Mouse (Mus musculus): ENCODE measurements at regions not wholly inside any gene's neighbourhood (a gene's known extent, or its start where the extent isn't known, plus 50 kb on each side); places are given as distances from the start of the nearest gene placed in this dataset.

- Histone ChIP-seq H3K4me1 (ENCODE audit: control insufficient read depth in 1 of 2, insufficient read depth in 2 of 2, low read length in 2 of 2) (no peaks in the 10 kb centered on the region), H3K36me3 (ENCODE audit: control insufficient read depth in 1 of 2, insufficient read depth in 2 of 2, low read length in 2 of 2) (no peaks in the 10 kb centered on the region), H3K9ac (ENCODE audit: control insufficient read depth, low read depth, low read length, poor library complexity, severe bottlenecking) (no peak overlapping the region), H3K4me3 (ENCODE audit: control insufficient read depth in 1 of 2, insufficient read depth in 1 of 2, low read depth in 2 of 2, low read length in 2 of 2) (no peak overlapping the region), H3K9me3 (replicated peaks; ENCODE audit: insufficient read depth, low read length) (no peaks in the 10 kb centered on the region), H3K27ac (ENCODE audit: control insufficient read depth, low read depth, low read length) (no peak overlapping the region), H3K79me2 (ENCODE audit: control insufficient read depth, insufficient read depth, low read length, poor library complexity) (no peaks in the 10 kb centered on the region), H3K27me3 (ENCODE audit: control insufficient read depth in 1 of 2, insufficient read depth in 2 of 2, low read length in 2 of 2) (no peaks in the 10 kb centered on the region)
- DNase-seq (ENCODE audit: low read depth, low spot score): no peak
- TF ChIP-seq ZKSCAN1 (IDR thresholded peaks at IDR 0.05; ENCODE audit: low read depth, low read length) (no peak), ELF1 (IDR thresholded peaks at IDR 0.05; ENCODE audit: low read depth, low read length) (no peak)
Observed at GRCm38 (mm10) chr14:100978515-100978914, 221.6 kb downstream of the Prr30 start.

- H3K36me3 ChIP-seq (ENCODE audit: control insufficient read depth in 1 of 2, insufficient read depth in 2 of 2, low read length in 2 of 2): no peaks in the 10 kb centered on the region
- H3K9me3 ChIP-seq (replicated peaks; ENCODE audit: insufficient read depth, low read length): no peaks in the 10 kb centered on the region
- H3K27me3 ChIP-seq (ENCODE audit: control insufficient read depth in 1 of 2, insufficient read depth in 2 of 2, low read length in 2 of 2): no peaks in the 10 kb centered on the region
- H3K27ac ChIP-seq (ENCODE audit: control insufficient read depth, low read depth, low read length): no peak overlapping the region
- no peaks in the 10 kb centered on the region for H3K4me1 ChIP-seq (ENCODE audit: control insufficient read depth in 1 of 2, insufficient read depth in 2 of 2, low read length in 2 of 2)
- DNase-seq (ENCODE audit: low read depth, low spot score): no peak
- no peak overlapping the region for H3K4me3 ChIP-seq (ENCODE audit: control insufficient read depth in 1 of 2, insufficient read depth in 1 of 2, low read depth in 2 of 2, low read length in 2 of 2)
- no peak for TF ChIP-seq TAL1 (IDR thresholded peaks at IDR 0.05; ENCODE audit: low read length)
- TF ChIP-seq CTCF (IDR thresholded peaks at IDR 0.05 in 2 of 3, conservative IDR thresholded peaks at IDR 0.05 in 1 of 3; ENCODE audit: control insufficient read depth in 1 of 3, insufficient read depth in 1 of 3, low read depth in 2 of 3, low read length in 3 of 3, poor library complexity in 1 of 3, severe bottlenecking in 1 of 3): no peak
- TF ChIP-seq CHD2 (IDR thresholded peaks at IDR 0.05; ENCODE audit: low read length): no peak
- no peak for TF ChIP-seq SMC3 (IDR thresholded peaks at IDR 0.05; ENCODE audit: low read depth, low read length)
- TF ChIP-seq E2F4 (IDR thresholded peaks at IDR 0.05; ENCODE audit: borderline replicate concordance, low read depth, low read length): no peak
- no peak for TF ChIP-seq MYC (IDR thresholded peaks at IDR 0.05; ENCODE audit: low read depth, low read length)
- TF ChIP-seq NRF1 (IDR thresholded peaks at IDR 0.05; ENCODE audit: insufficient read depth, low read depth, low read length, poor library complexity, severe bottlenecking): no peak
- TF ChIP-seq JUND (IDR thresholded peaks at IDR 0.05; ENCODE audit: low read depth, low read length): no peak
- TF ChIP-seq CHD1 (IDR thresholded peaks at IDR 0.05; ENCODE audit: low read depth, low read length): no peak
- no peak for TF ChIP-seq EP300 (IDR thresholded peaks at IDR 0.05; ENCODE audit: low read depth in 1 of 2, low read length in 2 of 2)
- H3K79me2 ChIP-seq (ENCODE audit: control insufficient read depth, insufficient read depth, low read length, poor library complexity): no peaks in the 10 kb centered on the region
- no peak overlapping the region for H3K9ac ChIP-seq (ENCODE audit: control insufficient read depth, low read depth, low read length, poor library complexity, severe bottlenecking)
Observed at GRCm38 (mm10) chr14:100970970-100971369, 229.2 kb downstream of the Prr30 start.

- H3K79me2 ChIP-seq (ENCODE audit: control insufficient read depth, insufficient read depth, low read length, poor library complexity): no peaks in the 10 kb centered on the region
- H3K4me3 ChIP-seq (ENCODE audit: control insufficient read depth in 1 of 2, insufficient read depth in 1 of 2, low read depth in 2 of 2, low read length in 2 of 2): no peak overlapping the region
- no peak overlapping the region for H3K27ac ChIP-seq (ENCODE audit: control insufficient read depth, low read depth, low read length)
- TF ChIP-seq HCFC1 (IDR thresholded peaks at IDR 0.05; ENCODE audit: low read depth, low read length) (no peak), POLR2AphosphoS5 (IDR thresholded peaks at IDR 0.05; ENCODE audit: borderline replicate concordance, low read depth, low read length) (no peak), ZKSCAN1 (IDR thresholded peaks at IDR 0.05; ENCODE audit: low read depth, low read length) (no peak), RAD21 (IDR thresholded peaks at IDR 0.05; ENCODE audit: low read depth, low read length) (no peak), JUND (IDR thresholded peaks at IDR 0.05; ENCODE audit: low read depth, low read length) (no peak), TBP (IDR thresholded peaks at IDR 0.05; ENCODE audit: low read depth, low read length) (no peak), MXI1 (IDR thresholded peaks at IDR 0.05; ENCODE audit: low read depth, low read length) (no peak), SIN3A (IDR thresholded peaks at IDR 0.05; ENCODE audit: low read length) (no peak), TAL1 (IDR thresholded peaks at IDR 0.05; ENCODE audit: low read length) (no peak), USF1 (IDR thresholded peaks at IDR 0.05; ENCODE audit: low read depth, low read length) (no peak), RCOR1 (IDR thresholded peaks at IDR 0.05; ENCODE audit: low read depth, low read length) (no peak), SMC3 (IDR thresholded peaks at IDR 0.05; ENCODE audit: low read depth, low read length) (no peak), UBTF (IDR thresholded peaks at IDR 0.05; ENCODE audit: borderline replicate concordance, insufficient read depth, low read depth, low read length) (no peak), MYC (IDR thresholded peaks at IDR 0.05; ENCODE audit: low read depth, low read length) (no peak), BHLHE40 (IDR thresholded peaks at IDR 0.05; ENCODE audit: borderline replicate concordance, low read depth, low read length) (no peak), TCF12 (IDR thresholded peaks at IDR 0.05; ENCODE audit: low read depth, low read length) (no peak), POLR2A (IDR thresholded peaks at IDR 0.05; ENCODE audit: control insufficient read depth in 1 of 2, insufficient read depth in 1 of 2, low read depth in 1 of 2, low read length in 2 of 2, poor library complexity in 1 of 2) (no peak)
- H3K36me3 ChIP-seq (ENCODE audit: control insufficient read depth in 1 of 2, insufficient read depth in 2 of 2, low read length in 2 of 2): no peaks in the 10 kb centered on the region
- H3K9ac ChIP-seq (ENCODE audit: control insufficient read depth, low read depth, low read length, poor library complexity, severe bottlenecking): no peak overlapping the region
- no peaks in the 10 kb centered on the region for H3K4me1 ChIP-seq (ENCODE audit: control insufficient read depth in 1 of 2, insufficient read depth in 2 of 2, low read length in 2 of 2)
- no peak for DNase-seq (ENCODE audit: low read depth, low spot score)
- no peaks in the 10 kb centered on the region for H3K27me3 ChIP-seq (ENCODE audit: control insufficient read depth in 1 of 2, insufficient read depth in 2 of 2, low read length in 2 of 2)
- no peaks in the 10 kb centered on the region for H3K9me3 ChIP-seq (replicated peaks; ENCODE audit: insufficient read depth, low read length)
Observed at GRCm38 (mm10) chr14:100960198-100960597, 239.9 kb downstream of the Prr30 start.
